Mouse (Mus musculus): ENCODE results near the gene Uaca. TPM values are rescaled to one million over a fixed set of nuclear protein-coding genes. Genes with fewer than 3 reads are reported as not detected.
"Not testable (repeated sequence)": the region's sequence is repeated elsewhere in the genome, so short reads cannot be mapped to it uniquely, and the experiment has no call there.

Gene Uaca
- polyA plus RNA-seq, 1 experiment from 2014 or later = 7.3 TPM

DNA sequence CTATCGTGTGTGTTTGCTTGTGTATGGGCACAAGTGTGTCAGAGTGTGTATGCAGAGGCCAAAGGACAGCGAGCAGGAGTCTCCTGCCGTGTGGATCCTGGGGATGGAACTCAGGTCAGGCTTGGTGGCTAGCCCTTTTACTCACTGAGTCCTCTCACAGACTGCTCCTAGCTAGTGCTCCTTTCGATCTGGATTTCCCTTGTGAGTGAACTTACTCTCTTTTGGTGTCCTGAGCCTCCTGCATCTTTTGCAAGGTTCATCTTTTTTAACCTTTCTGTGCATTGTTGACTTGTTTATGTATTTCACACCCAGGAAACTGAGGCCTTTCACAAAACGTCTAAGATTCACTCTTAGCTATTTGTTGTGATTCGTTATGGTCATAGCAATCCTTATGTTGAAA is 2.8 kb downstream of the Uaca start:
- Histone ChIP-seq H3K4me2 (no peak overlapping the region), H3K4me1 (peaks cover 18% of the 10 kb centered on the region; the same call in 1 of the 2 replicates), H3K9ac (no peak overlapping the region), H3K27ac (no peak overlapping the region), H3K27me3 (replicated peaks) (peaks cover 35% of the 10 kb centered on the region), H3K9me3 (replicated peaks) (no peaks in the 10 kb centered on the region), H3K36me3 (no peaks in the 10 kb centered on the region), H3K4me3 (no peak overlapping the region)
- ATAC-seq = no peak
- WGBS (ENCODE audit: insufficient replicate concordance) = 72% methylated on average over 6 of the region's 6 CpGs

DNA sequence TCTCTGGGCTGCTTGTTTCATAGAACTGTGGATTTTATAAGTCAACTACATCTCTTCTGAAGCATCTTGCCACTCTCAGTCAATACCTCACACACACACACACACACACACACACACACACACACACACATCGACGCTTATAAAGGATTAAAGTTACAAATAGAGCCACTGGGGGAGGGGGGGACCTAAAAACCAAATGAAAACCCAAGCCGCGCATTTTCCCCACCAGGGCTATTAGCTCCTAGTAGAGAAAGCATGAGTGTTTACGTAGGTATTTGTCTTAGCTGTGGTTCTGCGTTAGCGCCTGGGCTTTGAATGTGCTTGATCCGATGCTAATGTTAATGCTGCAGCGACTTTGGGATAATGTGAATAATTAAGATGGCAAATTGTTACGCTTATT is 4.7 kb downstream of the Uaca start:
- Histone ChIP-seq H3K27me3 (replicated peaks) (peaks cover 21% of the 10 kb centered on the region), H3K27ac (no peak overlapping the region), H3K9me3 (replicated peaks) (no peaks in the 10 kb centered on the region), H3K4me3 (no peak overlapping the region), H3K9ac (no peak overlapping the region), H3K4me1 (peaks cover 12% of the 10 kb centered on the region; the same call in 1 of the 2 replicates), H3K36me3 (no peaks in the 10 kb centered on the region), H3K4me2 (no peak overlapping the region)
- ATAC-seq = no peak
- 59% methylated on average over 10 of the region's 10 CpGs for WGBS (ENCODE audit: insufficient replicate concordance)

DNA sequence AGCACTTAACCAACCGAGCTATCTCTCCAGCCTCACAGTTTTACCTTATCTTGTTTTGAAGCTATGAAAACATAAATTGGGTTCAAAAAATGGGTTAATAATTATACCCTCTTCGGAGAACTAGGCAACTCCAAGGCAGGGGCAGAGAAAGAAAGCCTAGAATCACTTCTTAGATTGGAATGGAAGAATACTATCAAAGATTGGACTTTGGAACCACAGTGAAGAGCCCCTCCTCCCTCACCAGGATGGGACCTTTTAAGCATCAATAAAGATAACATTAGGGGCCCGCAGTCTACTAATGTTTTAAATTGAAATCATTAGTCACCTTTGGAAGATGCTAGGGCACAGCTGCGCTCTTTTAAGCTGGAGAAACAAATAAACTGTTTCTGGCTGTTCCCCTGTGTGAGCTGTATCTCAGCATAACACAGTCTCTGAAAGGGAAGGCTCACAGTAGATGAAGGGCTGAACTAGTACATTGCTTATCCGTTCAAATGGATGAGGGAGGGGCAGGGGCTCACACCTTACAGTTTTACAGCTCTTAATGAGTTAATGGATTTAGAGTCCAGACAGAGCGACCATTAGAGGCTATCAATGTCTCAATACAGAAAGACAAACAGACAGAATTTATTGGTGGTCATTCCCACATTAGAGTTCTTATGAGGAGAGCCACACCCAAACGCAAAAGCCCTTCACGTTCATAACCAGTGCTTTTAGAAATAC is 6.5 kb downstream of the Uaca start:
- Histone ChIP-seq H3K27me3 (replicated peaks) (peaks cover 3% of the 10 kb centered on the region; the same call in 1 of the 2 replicates), H3K27ac (no peak overlapping the region), H3K4me1 (peaks cover 3% of the 10 kb centered on the region; the same call in 1 of the 2 replicates), H3K9me3 (replicated peaks) (no peaks in the 10 kb centered on the region), H3K36me3 (no peaks in the 10 kb centered on the region), H3K9ac (no peak overlapping the region), H3K4me3 (no peak overlapping the region), H3K4me2 (no peak overlapping the region)
- ATAC-seq = no peak
- WGBS (ENCODE audit: insufficient replicate concordance) = 58% methylated on average over 8 of the region's 8 CpGs

DNA sequence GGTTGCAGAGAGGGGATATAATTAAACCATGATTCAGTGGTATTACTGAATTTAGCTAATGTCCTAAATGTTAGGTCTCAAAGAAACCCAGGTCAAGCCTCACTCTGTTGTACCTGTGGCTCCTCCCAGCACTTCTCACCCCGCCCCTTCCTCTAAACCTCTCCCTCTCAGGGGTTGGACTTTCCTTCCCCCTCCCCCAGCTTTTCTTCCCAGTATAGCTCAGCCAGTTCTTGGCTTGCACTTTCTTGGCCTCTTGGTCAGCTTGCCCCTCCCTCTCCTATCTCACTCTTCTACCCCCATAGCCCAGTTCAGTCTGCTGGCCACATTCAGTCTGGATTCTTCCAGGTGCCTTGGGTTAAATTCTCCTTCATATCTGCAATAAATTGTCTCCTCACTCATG is 7.4 kb downstream of the Uaca start:
- no peaks in the 10 kb centered on the region for H3K9me3 ChIP-seq (replicated peaks)
- no peak overlapping the region for H3K4me3 ChIP-seq
- no peak for ATAC-seq
- H3K9ac ChIP-seq = no peak overlapping the region
- H3K27me3 ChIP-seq (replicated peaks) = no peaks in the 10 kb centered on the region
- no peak overlapping the region for H3K27ac ChIP-seq
- no peaks in the 10 kb centered on the region for H3K36me3 ChIP-seq
- WGBS (ENCODE audit: insufficient replicate concordance) = 41% methylated on average over 1 of the region's 1 CpGs
- peaks cover 3% of the 10 kb centered on the region; the same call in 1 of the 2 replicates for H3K4me1 ChIP-seq
- H3K4me2 ChIP-seq = no peak overlapping the region

DNA sequence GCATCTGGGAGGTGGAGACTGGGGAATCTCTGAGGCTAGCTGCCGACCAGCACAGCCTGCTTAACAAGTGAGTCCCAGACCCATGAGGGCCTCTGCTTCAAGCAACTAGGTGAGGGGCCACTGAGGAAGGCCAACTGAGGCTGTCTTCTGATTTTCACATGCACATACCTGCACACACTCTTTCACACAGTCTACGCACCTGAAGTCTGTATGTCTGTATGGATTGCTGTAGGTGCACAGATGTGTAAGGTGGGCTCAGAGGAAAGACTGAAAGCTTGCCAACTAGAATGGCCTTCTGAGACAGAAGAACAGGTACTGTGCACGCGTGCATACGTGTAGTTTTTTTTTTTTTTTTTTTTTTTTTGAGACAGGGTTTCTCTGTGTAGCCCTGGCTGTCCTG is 8.0 kb downstream of the Uaca start:
- Histone ChIP-seq H3K9me3 (replicated peaks) (no peaks in the 10 kb centered on the region), H3K27me3 (replicated peaks) (no peaks in the 10 kb centered on the region), H3K27ac (no peak overlapping the region), H3K36me3 (no peaks in the 10 kb centered on the region), H3K9ac (no peak overlapping the region), H3K4me2 (no peak overlapping the region), H3K4me1 (peaks cover 3% of the 10 kb centered on the region; the same call in 1 of the 2 replicates), H3K4me3 (no peak overlapping the region)
- 75% methylated on average over 5 of the region's 5 CpGs for WGBS (ENCODE audit: insufficient replicate concordance)
- ATAC-seq = no peak

DNA sequence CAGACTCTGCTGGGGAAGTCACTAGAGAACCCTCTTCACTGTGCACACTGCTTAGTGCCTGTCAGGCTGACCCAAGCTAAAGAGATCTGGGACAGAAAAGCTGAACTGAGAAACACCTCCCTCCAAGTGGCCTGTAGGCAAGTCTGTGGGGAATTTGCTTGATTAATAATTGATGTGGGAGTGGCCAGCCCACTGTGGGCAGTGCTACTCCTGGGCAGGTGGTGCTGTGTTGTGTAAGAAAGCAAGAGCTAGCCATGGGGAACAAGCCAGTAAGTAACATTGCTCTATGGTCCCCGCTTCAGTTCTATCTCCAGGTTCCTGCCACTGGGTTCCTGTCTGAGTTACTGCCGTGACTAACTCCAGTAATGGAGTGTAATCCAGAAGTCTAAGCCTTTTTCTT is 11.7 kb downstream of the Uaca start:
- no peak for ATAC-seq
- no peak overlapping the region for H3K9ac ChIP-seq
- H3K36me3 ChIP-seq = no peaks in the 10 kb centered on the region
- H3K4me1 ChIP-seq = no peaks in the 10 kb centered on the region; the same call in 1 of the 2 replicates
- no peak overlapping the region for H3K4me3 ChIP-seq
- H3K27ac ChIP-seq = no peak overlapping the region
- 79% methylated on average over 2 of the region's 2 CpGs for WGBS (ENCODE audit: insufficient replicate concordance)
- no peaks in the 10 kb centered on the region for H3K27me3 ChIP-seq (replicated peaks)
- H3K9me3 ChIP-seq (replicated peaks) = no peaks in the 10 kb centered on the region
- no peak overlapping the region for H3K4me2 ChIP-seq

DNA sequence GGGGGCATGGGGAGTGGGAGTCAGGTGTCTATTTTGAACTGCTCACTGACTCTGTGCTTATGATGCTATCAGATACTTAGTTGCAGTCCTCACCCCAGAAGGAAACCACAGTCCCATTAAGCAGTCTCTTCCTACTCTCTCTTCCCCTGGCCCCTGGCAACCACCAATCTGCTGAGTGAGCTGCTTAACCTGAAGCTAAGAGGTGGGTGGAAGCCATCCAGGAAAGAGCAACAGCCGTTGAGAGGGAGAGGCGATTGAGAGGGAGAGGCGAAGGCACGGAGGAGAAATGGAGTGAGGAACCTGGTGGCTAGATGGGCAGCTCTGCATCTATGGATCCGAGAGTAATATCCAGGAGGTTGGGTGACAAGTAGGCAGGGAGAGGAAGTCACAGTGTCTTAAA is 13.7 kb downstream of the Uaca start:
- Histone ChIP-seq H3K9me3 (replicated peaks) (no peaks in the 10 kb centered on the region), H3K27me3 (replicated peaks) (no peaks in the 10 kb centered on the region), H3K36me3 (no peaks in the 10 kb centered on the region), H3K9ac (no peak overlapping the region), H3K4me2 (no peak overlapping the region), H3K27ac (no peak overlapping the region), H3K4me1 (peaks cover 4% of the 10 kb centered on the region), H3K4me3 (no peak overlapping the region)
- 63% methylated on average over 5 of the region's 5 CpGs for WGBS (ENCODE audit: insufficient replicate concordance)
- ATAC-seq = no peak

DNA sequence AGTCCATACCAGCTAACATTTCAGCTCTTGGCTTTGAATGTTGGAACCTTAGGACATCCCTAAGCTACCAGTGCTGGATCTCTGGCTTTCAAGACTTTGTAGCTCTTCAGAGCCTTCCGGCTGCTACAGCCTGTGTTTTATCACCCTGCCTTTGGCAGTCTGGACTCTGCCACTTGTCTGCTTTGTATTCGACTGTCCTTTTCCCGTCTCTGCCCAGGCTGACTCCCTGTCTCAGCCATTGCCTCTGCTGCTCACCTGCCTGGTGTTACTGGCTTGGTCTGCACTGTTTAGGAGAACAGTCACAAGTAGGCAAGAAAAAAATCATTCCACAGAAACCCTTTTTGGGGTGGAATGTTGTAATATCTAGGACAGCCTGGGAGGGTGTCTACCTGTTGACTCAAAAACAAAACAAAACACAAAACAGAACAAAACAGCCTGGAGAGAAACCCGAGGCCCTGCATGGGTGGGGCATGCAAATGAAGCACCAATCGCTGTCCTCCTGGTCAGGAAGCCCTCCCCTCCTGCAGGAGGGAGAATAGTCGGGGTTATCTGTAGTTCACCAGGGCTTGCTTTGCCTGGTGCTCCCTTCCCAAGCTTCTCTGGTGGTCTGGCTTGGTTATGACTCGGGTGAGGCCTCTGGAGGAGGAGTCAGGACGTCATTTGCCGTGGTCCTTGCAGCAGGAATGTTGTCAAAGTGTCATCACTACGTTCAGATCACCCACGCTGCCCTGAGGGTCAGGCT is 19.0 kb downstream of the Uaca start:
- H3K27me3 ChIP-seq (replicated peaks) = no peaks in the 10 kb centered on the region
- H3K4me1 ChIP-seq = peaks cover 21% of the 10 kb centered on the region
- no peak overlapping the region for H3K9ac ChIP-seq
- peak overlapping the region; percentile 63 for H3K4me2 ChIP-seq
- peak overlapping the region; percentile 78 for H3K27ac ChIP-seq
- H3K9me3 ChIP-seq (replicated peaks) = no peaks in the 10 kb centered on the region
- peak; percentile 97 for ATAC-seq
- no peaks in the 10 kb centered on the region for H3K36me3 ChIP-seq
- peak overlapping the region; percentile 30 for H3K4me3 ChIP-seq
- WGBS (ENCODE audit: insufficient replicate concordance) = 9% methylated on average over 11 of the region's 11 CpGs

DNA sequence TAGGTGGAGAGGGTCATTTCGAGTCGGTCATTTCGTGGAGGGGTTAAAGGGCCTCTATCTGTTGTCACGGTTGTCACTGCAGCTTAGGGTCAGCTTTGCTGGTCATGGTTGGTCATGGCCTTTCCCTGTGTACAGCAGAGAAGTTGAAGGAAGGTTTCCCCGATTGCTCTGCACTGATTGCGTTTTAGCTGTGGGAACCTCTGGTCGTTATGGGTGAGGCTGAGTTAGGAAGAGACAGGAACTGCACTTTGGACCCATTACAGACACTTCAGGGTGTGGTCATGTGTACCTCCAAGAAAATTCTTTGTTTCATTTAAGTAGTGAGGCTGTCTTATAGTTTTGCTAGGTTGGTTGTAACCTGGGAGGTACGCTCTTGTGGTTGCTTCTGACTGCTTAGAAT is 21.2 kb downstream of the Uaca start:
- Histone ChIP-seq H3K27ac (no peak overlapping the region), H3K36me3 (no peaks in the 10 kb centered on the region), H3K9me3 (replicated peaks) (no peaks in the 10 kb centered on the region), H3K27me3 (replicated peaks) (no peaks in the 10 kb centered on the region), H3K4me3 (no peak overlapping the region), H3K4me2 (no peak overlapping the region), H3K9ac (no peak overlapping the region), H3K4me1 (peaks cover 28% of the 10 kb centered on the region)
- 76% methylated on average over 8 of the region's 8 CpGs for WGBS (ENCODE audit: insufficient replicate concordance)
- ATAC-seq = no peak

DNA sequence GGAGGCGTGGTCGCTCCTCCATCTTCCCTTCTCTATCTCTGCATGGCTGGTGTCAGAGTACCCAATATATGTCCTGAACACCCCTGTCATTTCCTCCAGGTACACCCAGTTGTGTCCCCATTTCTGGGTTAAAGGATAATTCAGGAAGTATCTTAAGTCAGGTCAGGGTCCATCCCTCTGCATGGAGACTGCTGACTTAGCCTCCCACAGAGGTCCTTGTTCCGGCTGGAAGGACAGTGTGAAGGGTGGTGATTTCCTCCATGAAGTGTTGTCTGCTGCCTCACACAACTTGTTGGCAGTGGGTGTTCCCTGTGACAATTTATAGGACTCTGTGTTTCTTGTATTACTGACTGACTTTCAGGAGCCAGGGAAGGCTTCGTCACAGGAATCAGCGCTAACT is 23.2 kb downstream of the Uaca start:
- Histone ChIP-seq H3K4me2 (no peak overlapping the region), H3K36me3 (no peaks in the 10 kb centered on the region), H3K9ac (no peak overlapping the region), H3K27me3 (replicated peaks) (no peaks in the 10 kb centered on the region), H3K4me1 (peaks cover 27% of the 10 kb centered on the region), H3K27ac (no peak overlapping the region), H3K4me3 (no peak overlapping the region), H3K9me3 (replicated peaks) (no peaks in the 10 kb centered on the region)
- ATAC-seq = no peak
- WGBS (ENCODE audit: insufficient replicate concordance) = 82% methylated on average over 5 of the region's 5 CpGs

DNA sequence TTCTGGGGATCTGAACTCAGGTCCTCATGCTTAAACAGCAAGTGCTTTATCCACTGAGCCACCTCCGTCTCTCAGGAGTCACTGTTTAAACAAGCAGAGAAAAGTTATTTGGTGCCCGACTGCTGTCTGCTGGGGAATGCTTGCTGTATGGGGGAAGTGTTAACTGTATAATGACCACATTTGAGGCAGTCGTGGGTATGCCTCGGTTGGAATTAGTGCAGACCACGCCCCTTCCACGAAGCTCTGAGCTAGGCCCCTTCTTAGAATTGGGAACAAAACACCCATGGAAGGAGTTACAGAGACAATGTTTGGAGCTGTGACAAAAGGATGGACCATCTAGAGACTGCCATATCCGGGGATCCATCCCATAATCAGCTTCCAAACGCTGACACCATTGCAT is 24.2 kb downstream of the Uaca start:
- H3K4me3 ChIP-seq; H3K36me3 ChIP-seq; H3K4me2 ChIP-seq; H3K27ac ChIP-seq; H3K9ac ChIP-seq; H3K27me3 ChIP-seq (replicated peaks); H3K9me3 ChIP-seq (replicated peaks): not testable (repeated sequence)
- peak; percentile 32; the same call in 1 of the 2 replicates for ATAC-seq
- WGBS (ENCODE audit: insufficient replicate concordance) = 45% methylated on average over 8 of the region's 8 CpGs
- peaks cover 18% of the 10 kb centered on the region for H3K4me1 ChIP-seq

DNA sequence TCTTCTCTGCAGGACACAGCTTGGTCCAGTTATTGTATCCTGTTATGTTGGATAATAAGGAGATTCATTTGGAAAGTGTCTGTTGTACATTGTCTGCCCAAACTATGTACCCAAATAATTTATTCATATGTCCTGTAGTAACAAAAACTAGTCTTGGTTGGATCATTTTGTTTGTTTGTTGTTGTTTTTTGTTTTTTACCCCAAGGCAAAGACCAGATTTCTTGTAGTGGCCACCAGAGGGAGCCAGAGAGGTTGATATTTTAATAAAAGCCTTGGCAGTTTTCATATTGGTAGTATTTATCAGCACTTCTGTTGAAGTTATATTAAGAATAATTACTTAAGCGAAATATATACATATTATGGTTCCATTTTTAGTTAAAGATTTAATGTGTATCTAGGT is 25.0 kb downstream of the Uaca start:
- 7% methylated on average over 1 of the region's 1 CpGs for WGBS (ENCODE audit: insufficient replicate concordance)
- no peak overlapping the region for H3K27ac ChIP-seq
- no peak for ATAC-seq
- H3K4me1 ChIP-seq = peaks cover 10% of the 10 kb centered on the region
- no peaks in the 10 kb centered on the region for H3K27me3 ChIP-seq (replicated peaks)
- H3K9ac ChIP-seq = no peak overlapping the region
- H3K4me3 ChIP-seq = no peak overlapping the region
- no peaks in the 10 kb centered on the region for H3K36me3 ChIP-seq
- H3K4me2 ChIP-seq = no peak overlapping the region
- H3K9me3 ChIP-seq (replicated peaks) = no peaks in the 10 kb centered on the region

All from liver, embryonic 12.5 days (tissue).